Mouse (Mus musculus): ENCODE results near the gene Sfxn3. TPM values are rescaled to one million over a fixed set of nuclear protein-coding genes. Genes with fewer than 3 reads are reported as not detected.

Sfxn3 gene
- polyA plus RNA-seq, 1 experiment = 2.9 TPM

DNA sequence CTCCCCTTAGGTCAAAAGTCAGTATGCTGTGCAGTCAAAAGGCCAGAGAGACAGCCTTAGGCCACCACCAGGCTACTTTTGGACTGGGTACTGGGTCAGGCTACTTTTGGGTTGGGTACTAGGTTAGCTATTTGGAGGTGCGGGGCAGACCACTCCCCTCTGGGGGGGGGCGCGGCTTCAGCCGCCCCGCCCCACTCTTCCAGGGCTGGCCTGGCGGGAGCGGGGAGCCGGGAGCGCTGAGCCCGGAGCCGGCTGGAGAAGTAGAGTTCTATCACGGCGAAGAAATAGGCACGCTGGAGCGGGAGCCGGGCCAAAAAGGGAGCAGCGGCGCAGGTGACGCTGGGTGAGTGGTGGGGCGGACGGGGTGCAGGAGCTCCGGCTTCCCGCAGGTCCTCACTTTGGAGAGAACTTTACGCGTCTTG lies 32.3 kb upstream of the Sfxn3 start:
- TF ChIP-seq GATA1 (IDR thresholded peaks at IDR 0.05; ENCODE audit: low read length) = no peak

DNA sequence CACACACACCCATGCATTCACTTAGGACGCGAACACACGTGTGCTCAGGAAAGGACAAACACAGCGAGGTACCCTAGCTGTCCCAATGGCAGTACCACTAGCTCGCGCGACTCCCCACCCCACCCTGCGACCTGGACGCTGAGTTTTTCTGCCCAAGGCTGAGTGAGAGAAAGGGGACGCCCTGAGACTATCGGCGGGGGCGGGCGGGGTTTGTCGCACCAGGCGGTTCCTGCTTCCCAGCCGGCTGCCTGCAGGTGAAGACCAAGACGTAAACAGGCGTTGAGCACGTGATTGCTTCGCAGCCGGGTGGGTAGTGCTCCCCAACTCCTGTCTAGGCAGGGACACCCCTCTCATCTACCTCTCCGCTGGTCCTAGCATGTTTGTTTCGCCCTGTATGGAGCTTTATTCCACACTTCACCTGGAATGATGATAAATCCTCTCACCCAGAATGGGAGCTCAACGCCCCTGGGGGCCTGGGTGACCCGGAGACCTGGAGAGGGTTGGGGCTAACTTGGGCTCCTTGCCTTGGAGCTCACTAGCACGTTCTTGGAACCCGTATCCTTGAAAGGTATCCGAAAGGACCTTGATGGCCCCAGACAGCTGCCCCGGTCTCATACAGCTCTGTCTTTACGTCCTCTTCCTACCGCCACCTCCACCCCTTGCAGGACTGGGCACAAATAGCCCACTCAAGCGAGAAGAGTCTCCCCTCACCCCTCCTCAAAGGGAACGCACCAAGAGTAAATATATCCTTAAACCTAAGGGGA lies 31.6 kb upstream of the Sfxn3 start:
- no peak for TF ChIP-seq GATA1 (IDR thresholded peaks at IDR 0.05; ENCODE audit: low read length)

DNA sequence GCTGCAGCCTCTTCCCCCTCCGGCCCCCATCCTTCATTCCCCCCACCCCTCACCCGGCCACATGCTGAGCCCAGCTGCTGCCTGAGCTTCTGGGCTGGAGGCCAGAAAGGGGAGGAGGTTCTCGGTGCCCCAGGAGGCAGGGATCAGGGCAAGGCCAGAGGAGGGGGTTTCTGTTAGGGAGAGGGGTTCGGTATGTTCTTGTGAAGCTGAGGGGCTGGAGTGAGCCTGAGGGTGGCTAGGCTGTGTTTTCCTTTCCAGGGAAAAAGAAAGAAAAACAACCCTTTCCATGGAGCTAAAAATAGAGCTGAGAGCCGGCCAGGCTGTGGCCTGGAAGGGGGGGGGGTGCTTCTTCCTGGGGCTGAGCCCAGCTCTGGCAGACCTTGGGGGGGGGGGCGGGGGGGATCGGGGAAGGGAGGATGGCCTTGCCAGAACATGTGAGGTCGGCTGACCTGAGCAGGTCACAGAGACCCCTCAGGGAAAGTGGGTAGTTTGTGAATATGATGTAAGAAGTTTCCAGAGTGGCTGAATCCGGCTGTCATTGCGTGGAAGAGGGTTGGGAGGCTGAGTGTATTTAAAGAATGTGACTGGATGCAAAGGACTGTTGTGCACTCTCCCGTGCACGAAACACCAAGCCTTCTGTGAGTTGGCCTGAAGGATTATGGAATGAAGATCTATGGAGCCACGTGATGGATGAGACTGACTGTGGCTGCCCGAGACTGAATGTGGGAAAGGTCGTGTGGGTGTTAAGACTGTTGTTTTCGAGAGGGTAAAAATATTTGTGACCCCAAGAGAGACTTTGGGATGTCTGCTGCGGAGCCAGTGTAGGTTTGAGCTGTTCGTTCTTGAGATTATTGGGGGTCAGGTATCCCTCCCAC lies 30.7 kb upstream of the Sfxn3 start:
- TF ChIP-seq GATA1 (IDR thresholded peaks at IDR 0.05; ENCODE audit: low read length) = no peak

DNA sequence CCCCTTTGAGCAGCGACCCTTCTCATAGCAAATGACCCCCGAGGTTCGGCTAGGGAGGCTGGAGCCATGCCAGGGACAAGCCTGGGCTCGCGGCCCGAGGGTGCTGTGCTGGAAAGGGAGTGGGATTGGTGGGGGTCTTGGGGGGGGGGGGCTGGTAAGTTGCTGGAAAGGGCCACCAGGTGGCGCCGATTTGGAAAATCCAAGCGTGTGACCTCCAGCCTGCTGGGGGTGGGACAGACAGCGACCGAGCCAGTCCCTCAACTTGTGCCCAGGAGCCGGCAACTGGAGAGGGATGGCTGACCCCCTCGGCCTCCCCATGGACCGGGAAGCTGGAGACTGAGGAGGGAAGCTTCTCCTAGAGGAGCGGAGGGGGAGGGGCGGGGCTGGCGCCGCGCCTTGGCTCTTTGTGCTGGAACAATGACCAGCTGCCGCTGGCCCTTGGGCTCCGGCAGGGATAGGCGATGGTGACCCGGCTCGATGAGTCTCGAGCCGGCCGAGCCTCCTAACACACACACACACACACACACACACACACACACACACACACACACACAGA lies 30.0 kb upstream of the Sfxn3 start:
- TF ChIP-seq GATA1 (IDR thresholded peaks at IDR 0.05; ENCODE audit: low read length) = no peak

DNA sequence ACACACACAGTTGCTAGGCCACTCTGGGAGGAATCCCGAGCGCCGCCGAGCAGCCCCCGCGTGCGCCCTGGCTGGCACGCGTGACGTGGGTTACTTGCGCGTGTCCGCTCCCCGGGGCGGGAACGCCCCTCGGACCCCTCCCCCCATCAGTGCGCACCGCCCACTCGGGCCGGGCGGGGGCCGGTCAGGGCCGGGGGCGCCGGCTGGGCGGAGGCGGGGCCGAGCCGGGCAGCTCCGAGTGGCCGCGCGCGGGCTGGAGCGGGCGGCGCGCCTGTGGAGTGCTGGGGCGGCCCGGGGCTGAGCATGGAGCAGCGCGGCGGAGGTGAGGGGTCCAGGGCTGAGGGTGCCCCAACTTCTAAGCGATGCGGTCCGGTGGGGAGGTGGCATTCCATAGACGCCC lies 29.4 kb upstream of the Sfxn3 start:
- no peak for TF ChIP-seq GATA1 (IDR thresholded peaks at IDR 0.05; ENCODE audit: low read length)

DNA sequence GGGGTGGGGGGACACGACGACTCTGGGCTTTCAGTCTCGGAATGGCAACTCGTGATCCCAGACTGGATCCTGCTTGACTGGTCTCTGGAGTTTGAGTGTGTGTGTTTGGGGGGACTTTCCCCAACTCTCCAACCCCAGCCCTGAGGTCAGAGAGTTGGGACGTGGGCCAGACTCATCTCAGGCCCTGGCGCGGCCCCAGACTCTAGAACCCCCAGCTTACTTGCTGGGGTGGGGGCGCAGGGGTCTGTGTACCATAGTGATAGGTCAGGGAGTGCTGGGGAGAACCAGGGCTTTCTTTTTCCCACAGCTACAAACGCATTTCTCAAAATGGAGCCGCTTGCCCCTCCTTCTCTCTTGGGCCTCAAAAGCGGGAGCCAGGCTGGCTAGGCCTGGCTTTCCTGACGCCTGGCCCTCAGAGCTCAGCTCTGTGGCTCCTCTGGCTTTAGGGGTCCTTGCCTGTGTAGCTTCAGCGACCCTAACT lies 28.9 kb upstream of the Sfxn3 start:
- TF ChIP-seq GATA1 (IDR thresholded peaks at IDR 0.05; ENCODE audit: low read length) = no peak

DNA sequence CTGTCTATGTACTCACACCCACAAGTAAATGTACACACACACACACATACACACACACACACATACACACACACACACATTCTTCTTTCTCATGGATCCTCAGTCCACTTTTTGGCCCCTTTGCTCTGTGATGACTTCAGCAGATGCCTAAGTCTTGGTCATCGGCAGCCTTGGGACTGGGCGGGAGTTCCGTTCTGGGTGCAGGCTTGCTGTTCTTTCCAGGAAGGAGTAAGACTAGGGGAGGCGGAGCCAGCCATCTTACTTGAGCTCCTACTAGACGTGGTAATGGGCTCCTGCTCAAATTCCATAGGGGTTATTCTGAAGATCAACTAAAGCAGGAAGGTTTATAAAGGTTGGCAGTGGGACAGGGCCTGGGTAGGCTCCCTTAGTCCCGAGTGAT lies 27.0 kb upstream of the Sfxn3 start:
- TF ChIP-seq GATA1 (IDR thresholded peaks at IDR 0.05; ENCODE audit: low read length) = no peak

DNA sequence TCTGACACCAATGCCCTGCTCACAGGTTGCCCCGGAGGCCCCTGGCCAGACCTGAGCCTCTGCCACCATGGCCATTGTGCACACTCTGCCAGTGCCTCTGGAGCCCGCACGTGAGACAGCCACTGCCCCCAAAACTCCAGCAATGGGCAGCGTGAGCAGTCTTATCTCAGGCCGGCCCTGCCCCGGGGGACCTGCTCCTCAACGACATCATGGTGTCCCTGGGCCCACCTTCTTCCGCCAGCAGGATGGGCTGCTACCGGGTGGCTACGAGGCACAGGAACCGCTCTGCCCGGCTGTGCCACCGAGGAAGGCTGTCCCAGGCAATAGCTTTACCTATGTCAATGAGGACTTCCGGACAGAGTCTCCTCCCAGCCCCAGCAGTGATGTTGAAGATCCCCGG lies 25.9 kb upstream of the Sfxn3 start:
- no peak for TF ChIP-seq GATA1 (IDR thresholded peaks at IDR 0.05; ENCODE audit: low read length)

DNA sequence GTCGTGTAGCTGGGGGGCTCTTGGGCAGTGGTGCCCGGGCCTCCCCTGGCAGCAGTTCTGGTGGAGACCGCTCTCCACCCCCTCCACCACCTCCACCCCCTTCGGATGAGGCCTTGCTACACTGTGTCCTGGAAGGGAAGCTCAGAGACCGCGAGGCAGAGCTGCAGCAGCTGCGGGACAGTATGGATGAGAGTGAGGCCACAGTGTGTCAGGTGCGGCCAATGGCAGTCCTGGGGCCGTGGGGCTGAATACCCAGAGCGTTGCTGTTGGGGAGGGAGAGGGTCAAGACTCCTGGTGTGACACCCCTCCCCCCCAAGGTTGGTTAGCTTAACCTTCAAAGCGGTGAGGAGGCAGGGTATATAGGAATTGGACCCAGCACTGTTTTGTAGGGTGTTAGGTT lies 23.3 kb upstream of the Sfxn3 start:
- no peak for TF ChIP-seq GATA1 (IDR thresholded peaks at IDR 0.05; ENCODE audit: low read length)

DNA sequence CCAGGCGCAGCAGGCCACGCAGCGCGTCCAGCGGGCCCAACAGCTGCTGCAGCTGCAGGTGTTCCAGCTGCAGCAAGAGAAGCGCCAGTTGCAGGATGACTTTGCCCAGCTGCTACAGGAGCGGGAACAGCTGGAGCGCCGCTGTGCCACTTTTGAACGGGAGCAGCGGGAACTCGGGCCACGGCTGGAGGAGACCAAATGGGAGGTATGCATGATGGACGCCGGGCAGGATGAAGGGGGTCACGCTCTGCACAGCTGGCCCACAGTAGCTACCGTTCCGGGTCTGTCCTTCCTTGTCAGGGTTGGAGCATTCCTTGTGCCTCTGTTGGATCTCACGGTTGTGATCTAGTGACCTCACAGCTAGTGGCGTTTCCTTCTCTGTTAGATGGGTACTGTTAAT lies 22.5 kb upstream of the Sfxn3 start:
- no peak for TF ChIP-seq GATA1 (IDR thresholded peaks at IDR 0.05; ENCODE audit: low read length)

DNA sequence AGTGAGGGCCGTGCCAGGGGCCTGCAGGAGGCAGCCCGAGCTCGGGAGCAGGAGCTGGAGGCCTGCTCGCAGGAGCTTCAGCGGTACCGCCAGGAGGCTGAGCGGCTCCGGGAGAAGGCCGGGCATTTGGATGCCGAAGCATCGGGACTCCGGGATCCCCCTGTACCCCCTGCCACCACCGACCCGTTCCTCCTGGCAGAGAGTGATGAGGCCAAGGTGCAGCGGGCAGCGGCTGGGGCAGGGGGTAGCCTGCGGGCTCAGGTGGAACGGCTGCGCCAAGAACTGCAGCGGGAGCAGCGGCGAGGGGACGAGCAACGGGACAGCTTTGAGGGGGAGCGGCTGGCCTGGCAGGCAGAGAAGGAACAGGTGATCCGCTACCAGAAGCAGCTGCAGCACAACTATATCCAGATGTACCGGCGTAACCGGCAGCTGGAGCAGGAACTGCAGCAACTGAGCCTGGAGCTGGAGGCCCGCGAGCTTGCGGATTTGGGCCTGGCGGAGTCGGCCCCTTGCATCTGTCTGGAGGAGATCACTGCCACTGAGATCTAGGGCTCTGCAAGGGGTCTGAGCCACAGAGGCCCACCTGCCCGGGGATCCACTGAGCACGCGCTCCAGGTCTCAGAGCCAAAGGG lies 21.2 kb upstream of the Sfxn3 start:
- no peak for TF ChIP-seq GATA1 (IDR thresholded peaks at IDR 0.05; ENCODE audit: low read length)

DNA sequence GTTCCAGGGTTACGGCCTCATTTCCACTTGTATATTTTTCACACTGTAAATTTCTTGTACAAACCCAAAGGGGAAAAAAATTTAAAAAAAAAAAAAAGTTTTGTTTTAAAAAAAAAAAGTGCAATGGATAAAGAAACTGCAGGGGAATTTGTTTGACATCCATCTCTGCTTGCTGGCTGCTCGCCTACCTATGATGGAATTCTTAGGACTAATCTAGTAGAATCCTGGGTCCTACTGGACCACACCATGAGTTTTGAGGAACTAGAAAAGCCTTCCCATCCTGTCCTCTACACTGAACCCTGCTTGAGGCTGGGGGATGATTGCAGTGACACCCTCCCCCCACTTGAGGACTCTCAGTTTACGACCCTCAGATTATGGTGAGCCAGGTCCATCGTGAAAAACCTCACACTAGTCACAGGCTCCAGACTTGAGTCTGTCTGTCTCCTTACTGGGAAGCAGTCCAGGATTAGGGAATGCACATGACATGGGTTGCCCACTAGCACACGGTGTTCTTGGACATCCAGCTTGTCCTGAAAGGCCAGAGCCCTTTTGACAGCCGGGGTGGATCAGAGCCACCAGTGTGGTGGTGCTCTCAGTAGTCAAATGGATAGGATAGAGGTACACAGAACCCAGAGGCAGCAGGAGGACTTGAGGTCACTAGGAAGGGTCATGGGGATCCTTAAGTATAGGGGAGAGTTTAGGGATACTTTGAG lies 20.2 kb upstream of the Sfxn3 start:
- TF ChIP-seq GATA1 (IDR thresholded peaks at IDR 0.05; ENCODE audit: low read length) = no peak

DNA sequence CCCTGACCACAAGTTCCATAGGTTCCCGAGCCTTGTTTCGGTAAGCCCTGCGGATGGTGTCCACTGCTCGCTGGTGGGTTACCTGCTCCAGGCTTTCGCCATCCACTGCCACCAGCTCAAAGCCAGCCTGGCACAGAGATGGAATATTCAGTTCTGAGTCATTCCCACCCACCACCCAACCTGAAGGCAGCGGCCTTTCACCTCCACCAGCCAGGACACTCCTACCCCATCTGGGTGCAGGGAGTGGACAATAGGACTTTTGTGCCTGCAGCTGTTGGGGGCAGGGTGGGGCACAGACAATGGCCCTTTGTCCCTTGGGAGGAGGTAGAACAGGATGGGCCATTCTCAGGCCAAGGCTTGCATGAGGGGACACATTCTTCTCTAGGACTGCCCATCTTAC lies 19.5 kb upstream of the Sfxn3 start:
- no peak for TF ChIP-seq GATA1 (IDR thresholded peaks at IDR 0.05; ENCODE audit: low read length)

DNA sequence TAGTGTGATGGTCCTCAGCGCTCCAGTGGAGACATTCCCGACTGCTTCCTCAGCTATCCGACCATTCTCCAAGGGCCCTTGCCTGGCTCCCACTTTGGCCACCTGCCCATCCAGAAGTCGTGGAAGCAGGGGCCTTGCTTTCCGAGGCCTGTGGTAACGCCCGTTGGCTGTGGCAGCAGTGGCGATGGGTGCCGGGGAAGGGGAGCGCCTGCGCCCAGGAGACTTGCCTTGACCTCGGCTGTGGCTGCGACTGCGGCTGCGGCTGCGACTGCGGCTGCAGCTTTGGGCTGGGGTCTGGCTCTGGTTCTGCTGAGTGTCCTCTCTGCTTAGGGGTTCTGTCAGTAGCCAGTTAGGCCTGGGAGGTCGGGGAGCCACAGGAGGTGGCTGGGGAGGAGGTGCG lies 18.6 kb upstream of the Sfxn3 start:
- no peak for TF ChIP-seq GATA1 (IDR thresholded peaks at IDR 0.05; ENCODE audit: low read length)

DNA sequence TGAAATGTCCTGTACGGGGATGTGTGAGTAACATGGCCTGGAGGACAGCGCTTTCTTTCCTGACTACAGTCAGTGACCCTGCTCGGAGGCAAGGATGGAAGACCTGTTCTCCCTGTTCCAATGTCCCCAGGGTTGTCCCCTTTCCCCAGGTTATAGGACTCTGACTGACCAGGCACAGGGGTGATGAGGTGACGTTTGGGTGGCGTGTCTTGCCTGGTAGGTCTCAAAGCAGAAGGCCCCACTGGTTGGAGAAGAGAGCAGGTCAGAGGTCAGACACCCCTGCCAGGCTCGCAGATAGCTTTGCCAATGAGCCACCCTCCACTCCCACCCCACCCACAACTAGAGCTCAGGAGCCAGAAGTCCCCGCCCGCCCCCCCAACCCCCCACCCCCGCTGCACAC lies 17.7 kb upstream of the Sfxn3 start:
- no peak for TF ChIP-seq GATA1 (IDR thresholded peaks at IDR 0.05; ENCODE audit: low read length)

Data from G1E-ER4 (cell line).